Mouse (Mus musculus) brain, embryonic 14.5 days (tissue): ENCODE measurements at regions not wholly inside any gene's neighbourhood (a gene's known extent, or its start where the extent isn't known, plus 50 kb on each side); places are given as distances from the start of the nearest gene placed in this dataset.

Experiments used
- CTCF ChIP-seq: fragments of 200-500 bp; IDR thresholded peaks from 2 replicates; pipeline ENCODE4 v1.5.1; 2012; ENCODE audit warnings: inconsistent platforms, mild to moderate bottlenecking, moderate library complexity, borderline replicate concordance; ENCODE audit not compliant: insufficient read depth, insufficient read length; ENCODE audit errors: extremely low read depth
- POLR2A ChIP-seq: fragments of 200-500 bp; IDR thresholded peaks from 2 replicates; pipeline ENCODE4 v1.6.1; 2012; ENCODE audit warnings: mild to moderate bottlenecking, inconsistent platforms, borderline replicate concordance; ENCODE audit not compliant: poor library complexity, insufficient read depth, insufficient read length, severe bottlenecking; ENCODE audit errors: extremely low read depth

GRCm38 (mm10) chr4:32160815-32161214 lies 77.8 kb upstream of the Bach2 start:
- TF ChIP-seq CTCF (no peak), POLR2A (no peak)
